ENCODE assay signal across 12 mouse cellular contexts in the genomic region with DNA sequence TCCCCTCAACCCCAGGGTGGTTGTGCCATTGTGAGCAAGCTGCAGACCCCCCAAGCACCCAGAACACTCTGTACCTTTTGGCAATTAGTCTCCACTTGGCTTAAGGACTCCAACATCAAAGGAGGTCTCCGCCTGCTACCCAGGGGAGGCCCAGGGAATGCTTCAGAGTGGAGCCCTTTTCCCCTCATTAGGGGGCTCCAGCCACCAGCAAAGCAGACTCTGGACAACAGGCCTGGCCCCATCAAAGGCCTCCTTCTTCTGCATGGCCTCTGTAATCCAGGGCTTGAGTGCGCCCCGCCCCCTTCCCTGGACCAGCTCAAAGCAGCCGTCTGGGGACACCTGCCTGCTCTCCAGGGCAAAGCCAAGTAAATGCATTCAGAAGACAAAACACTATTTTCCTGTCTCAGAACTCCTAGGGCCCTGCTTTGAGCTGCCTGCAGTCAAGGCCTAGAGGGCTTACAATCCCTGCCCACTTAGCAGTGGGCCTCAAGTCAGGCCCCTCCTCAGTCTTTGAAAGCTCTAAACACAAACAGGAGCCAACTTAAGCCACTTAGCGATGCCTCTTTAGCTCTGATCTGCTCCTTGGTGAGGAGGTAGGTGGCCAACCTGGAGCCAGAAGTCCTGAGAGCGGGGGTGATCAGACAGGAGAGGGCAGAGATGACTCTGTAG.
DNase-seq lines count a peak whose midpoint lies in the region; ATAC-seq lines count a peak whose summit lies in the region.
"Had no signal": no experiment of that assay in that cellular context is flagged by ENCODE, and none has a peak within 500 bp of the region (broad histone marks: within the 10 kb centered on the region; RNA-seq: fewer than 3 reads in every experiment).

No protein-coding gene starts in this region.

- no peaks in the 10 kb centered on the region for H3K36me3 ChIP-seq in neural tube, embryonic 11.5 days (ENCODE audit: control insufficient read depth, insufficient read depth, low read length)
- H3K36me3 ChIP-seq in neural tube, embryonic 15.5 days = no peaks in the 10 kb centered on the region
- no peaks in the 10 kb centered on the region for H3K36me3 ChIP-seq in forebrain, embryonic 12.5 days (replicated peaks)
- H3K36me3 ChIP-seq in limb, embryonic 12.5 days = no peaks in the 10 kb centered on the region

- 18% methylated on average over 6 of the region's 6 CpGs for WGBS in neural tube, embryonic 11.5 days
- 21% methylated on average over 6 of the region's 6 CpGs for WGBS in neural tube, embryonic 15.5 days
- 4% methylated on average over 6 of the region's 6 CpGs for WGBS in forebrain, embryonic 12.5 days
- 15% methylated on average over 6 of the region's 6 CpGs for WGBS in limb, embryonic 12.5 days

- H3K4me2 ChIP-seq in neural tube, embryonic 11.5 days (ENCODE audit: low read depth) = no peak overlapping the region
- H3K4me2 ChIP-seq in neural tube, embryonic 15.5 days = no peak overlapping the region
- H3K4me2 ChIP-seq in forebrain, embryonic 12.5 days = no peak overlapping the region
- H3K4me2 ChIP-seq in limb, embryonic 12.5 days = no peak overlapping the region
- H3K4me2 ChIP-seq: lung, embryonic 14.5 days had no signal

- peaks cover 2% of the 10 kb centered on the region; the same call in 1 of the 2 replicates for H3K9me3 ChIP-seq in neural tube, embryonic 11.5 days (ENCODE audit: control insufficient read depth, low read length)
- no peaks in the 10 kb centered on the region for H3K9me3 ChIP-seq in neural tube, embryonic 15.5 days (replicated peaks)
- H3K9me3 ChIP-seq in forebrain, embryonic 12.5 days = no peaks in the 10 kb centered on the region
- H3K9me3 ChIP-seq in limb, embryonic 12.5 days = 0 out of 2 replicates have a peak, but pooled peaks cover 2% of the 10 kb centered on the region

- peak; percentile 25 for DNase-seq in neural tube, embryonic 11.5 days (ENCODE audit: low spot score)
- DNase-seq in liver = no peak
- no peak for DNase-seq in gastrocnemius, adult 18-20 months (ENCODE audit: low spot score)
- no peak for DNase-seq in kidney, postnatal 25 days
- DNase-seq: adrenal gland, postnatal 14 days; heart, postnatal 36 days; lung, embryonic 14.5 days had no signal

- H3K27ac ChIP-seq in neural tube, embryonic 11.5 days (ENCODE audit: low read depth, low read length) = no peak overlapping the region
- no peak overlapping the region for H3K27ac ChIP-seq in neural tube, embryonic 15.5 days (replicated peaks)
- peak overlapping the region; percentile 5; the same call in 1 of the 2 replicates for H3K27ac ChIP-seq in forebrain, embryonic 12.5 days
- peak overlapping the region; percentile 82 for H3K27ac ChIP-seq in limb, embryonic 12.5 days
- H3K27ac ChIP-seq: kidney, postnatal 0 days had no signal

- no peaks in the 10 kb centered on the region for H3K4me1 ChIP-seq in neural tube, embryonic 11.5 days (ENCODE audit: control insufficient read depth, insufficient read depth, low read length)
- H3K4me1 ChIP-seq in neural tube, embryonic 15.5 days = no peaks in the 10 kb centered on the region; the same call in 1 of the 2 replicates
- peaks cover 10% of the 10 kb centered on the region for H3K4me1 ChIP-seq in forebrain, embryonic 12.5 days
- peaks cover 24% of the 10 kb centered on the region for H3K4me1 ChIP-seq in limb, embryonic 12.5 days (replicated peaks)

- H3K27me3 ChIP-seq in neural tube, embryonic 11.5 days (ENCODE audit: control insufficient read depth, insufficient read depth, low read length) = no peaks in the 10 kb centered on the region
- H3K27me3 ChIP-seq in neural tube, embryonic 15.5 days (replicated peaks) = no peaks in the 10 kb centered on the region
- H3K27me3 ChIP-seq in forebrain, embryonic 12.5 days = peaks cover 89% of the 10 kb centered on the region
- H3K27me3 ChIP-seq in limb, embryonic 12.5 days = no peaks in the 10 kb centered on the region
- H3K27me3 ChIP-seq: Patski had no signal

- H3K4me3 ChIP-seq in neural tube, embryonic 11.5 days (ENCODE audit: low read depth, low read length) = no peak overlapping the region
- H3K4me3 ChIP-seq in neural tube, embryonic 15.5 days (replicated peaks) = no peak overlapping the region
- no peak overlapping the region for H3K4me3 ChIP-seq in forebrain, embryonic 12.5 days (replicated peaks)
- H3K4me3 ChIP-seq in limb, embryonic 12.5 days (replicated peaks) = no peak overlapping the region

- H3K9ac ChIP-seq in neural tube, embryonic 11.5 days (ENCODE audit: low read length) = no peak overlapping the region
- no peak overlapping the region for H3K9ac ChIP-seq in neural tube, embryonic 15.5 days (replicated peaks)
- no peak overlapping the region for H3K9ac ChIP-seq in forebrain, embryonic 12.5 days
- no peak overlapping the region for H3K9ac ChIP-seq in limb, embryonic 12.5 days (replicated peaks)
- H3K9ac ChIP-seq: lung, embryonic 14.5 days had no signal

- ATAC-seq in neural tube, embryonic 11.5 days (ENCODE audit: insufficient read depth, low FRiP score, low TSS enrichment) = no peak
- no peak for ATAC-seq in neural tube, embryonic 15.5 days (ENCODE audit: low FRiP score)
- peak; percentile 58; the same call in 1 of the 2 replicates for ATAC-seq in forebrain, embryonic 12.5 days (ENCODE audit: low FRiP score)
- ATAC-seq in limb, embryonic 12.5 days (ENCODE audit: insufficient number of reproducible peaks, insufficient read depth, low FRiP score, low TSS enrichment, low read depth) = peak; percentile 75; the same call in 1 of the 2 replicates
- ATAC-seq: Patski had no signal

Comparison
In these comparisons a context has a peak if more than half of its experiments do, and no peak if none do; other contexts are left out.
1. ATAC-seq: peak in forebrain, embryonic 12.5 days (single experiment) and limb, embryonic 12.5 days (single experiment); none in neural tube, embryonic 11.5 days (single experiment) and neural tube, embryonic 15.5 days (single experiment).
2. H3K27ac ChIP-seq: peak in forebrain, embryonic 12.5 days (single experiment) and limb, embryonic 12.5 days (single experiment); none in neural tube, embryonic 11.5 days (single experiment) and neural tube, embryonic 15.5 days (single experiment).